Mouse (Mus musculus) cerebellum, adult 2 months (tissue): ENCODE measurements around the gene Alk.

ENCODE experiments used
- CTCF ChIP-seq: fragments of 200-500 bp; IDR thresholded peaks from 2 replicates; pipeline ENCODE4 v1.5.1; 2011; ENCODE audit warnings: low read depth, mild to moderate bottlenecking, control low read depth, low read length, moderate library complexity, borderline replicate concordance; ENCODE audit not compliant: insufficient read depth
- POLR2A ChIP-seq: fragments of 200-500 bp; IDR thresholded peaks from 2 replicates; pipeline ENCODE4 v1.6.1; 2011; ENCODE audit warnings: low read length, control low read depth, borderline replicate concordance; ENCODE audit not compliant: insufficient read depth

DNA sequence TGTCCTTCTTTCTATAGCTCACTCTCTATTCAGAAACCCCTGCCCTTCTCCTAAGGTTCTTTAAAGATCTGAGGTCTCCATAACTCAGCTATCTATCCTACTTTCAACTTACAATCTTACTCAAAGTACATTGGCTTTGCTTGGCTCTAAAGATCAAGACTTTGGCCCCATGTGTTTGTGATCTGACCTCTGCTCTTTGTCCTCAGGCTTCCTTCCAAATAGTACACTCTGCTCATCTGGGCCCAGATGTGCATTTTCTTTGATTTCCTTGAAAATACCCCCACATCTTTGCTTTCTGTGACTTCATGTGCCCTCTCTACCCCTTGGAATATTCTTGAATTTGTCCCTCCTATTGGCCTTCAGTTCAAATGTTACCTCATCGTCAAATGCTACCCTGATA is 417.4 kb downstream of the Alk start:
- TF ChIP-seq POLR2A, result no peak
- no peak for TF ChIP-seq CTCF
